Mouse (Mus musculus): ENCODE data around the gene Mpg. TPM values are rescaled to one million over a fixed set of nuclear protein-coding genes. Genes with fewer than 3 reads are reported as not detected.

Mpg gene
- polyA plus RNA-seq, 1 experiment, result 7.5 TPM

DNA sequence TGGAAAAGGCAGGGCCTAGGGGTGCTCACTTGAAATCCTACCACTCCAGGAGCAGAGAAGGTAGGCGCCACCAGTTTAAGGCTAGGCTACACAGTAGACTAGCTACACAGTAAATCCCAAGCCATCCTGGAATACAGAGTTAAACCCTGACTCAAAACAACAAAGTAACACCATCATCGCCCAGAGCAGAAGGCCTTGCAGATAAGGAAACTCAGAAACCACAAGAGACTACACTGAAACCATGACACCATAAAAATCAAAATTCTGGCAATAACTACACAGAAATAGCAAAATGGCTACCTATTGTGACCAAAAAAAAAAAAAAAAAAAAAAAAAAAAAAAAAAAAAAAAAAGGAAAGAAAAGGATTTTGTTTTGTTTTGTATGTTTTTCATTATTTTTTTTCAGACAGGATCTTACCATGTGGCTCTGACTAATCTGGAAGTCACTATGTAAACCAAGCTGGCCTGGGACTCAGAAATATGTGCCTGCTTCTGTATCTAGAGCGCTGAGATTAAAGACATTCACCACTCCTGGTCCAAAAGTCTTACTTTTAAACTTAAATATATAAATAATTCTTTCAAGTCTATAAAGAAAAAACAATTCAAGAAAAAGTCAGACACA lies 38.9 kb downstream of the Mpg start:
- peaks cover 6% of the 10 kb centered on the region; the same call in 1 of the 2 replicates for H3K36me3 ChIP-seq (ENCODE audit: control insufficient read depth, insufficient read depth, low read length)
- no peak overlapping the region for H3K4me3 ChIP-seq (ENCODE audit: low read depth, low read length)
- TF ChIP-seq POLR2A (IDR thresholded peaks at IDR 0.05; ENCODE audit: low read depth, low read length), result no peak
- no peak for TF ChIP-seq CTCF (IDR thresholded peaks at IDR 0.05; ENCODE audit: extremely low read depth, insufficient read length, insufficient replicate concordance, low read depth, low read length)
- no peaks in the 10 kb centered on the region for H3K27me3 ChIP-seq (ENCODE audit: control insufficient read depth, insufficient read depth, low read length)
- WGBS, result 91% methylated on average over 3 of the region's 3 CpGs
- no peak overlapping the region for H3K27ac ChIP-seq (ENCODE audit: insufficient read depth, low read depth, low read length)
- H3K4me1 ChIP-seq (ENCODE audit: control insufficient read depth, insufficient read depth, insufficient read length, low read length), result peaks cover 3% of the 10 kb centered on the region; the same call in 1 of the 2 replicates

DNA sequence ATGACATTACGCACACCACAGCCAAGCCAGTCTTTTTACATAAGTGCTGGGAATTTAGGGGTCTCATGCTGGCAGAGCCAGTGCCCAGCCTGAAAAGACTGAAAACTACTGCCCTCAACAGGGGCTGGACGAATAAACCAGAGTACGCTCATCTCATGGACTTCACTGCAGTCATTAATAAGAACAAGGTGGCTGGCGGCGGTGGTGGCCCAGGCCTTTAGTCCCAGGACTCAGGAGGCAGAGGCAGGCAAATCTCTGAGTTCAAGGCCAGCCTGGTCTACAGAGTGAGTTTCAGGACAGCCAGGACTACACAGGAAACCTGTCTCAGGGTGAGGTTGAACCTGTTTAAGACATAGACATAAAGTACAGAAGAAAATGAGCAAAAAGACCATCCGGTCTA lies 39.9 kb downstream of the Mpg start:
- WGBS, result 95% methylated on average over 6 of the region's 6 CpGs
- no peak overlapping the region for H3K4me3 ChIP-seq (ENCODE audit: low read depth, low read length)
- 0 out of 2 replicates have a peak, but pooled peaks cover 1% of the 10 kb centered on the region for H3K36me3 ChIP-seq (ENCODE audit: control insufficient read depth, insufficient read depth, low read length)
- no peak for TF ChIP-seq POLR2A (IDR thresholded peaks at IDR 0.05; ENCODE audit: low read depth, low read length)
- TF ChIP-seq CTCF (IDR thresholded peaks at IDR 0.05; ENCODE audit: extremely low read depth, insufficient read length, insufficient replicate concordance, low read depth, low read length), result no peak
- H3K4me1 ChIP-seq (ENCODE audit: control insufficient read depth, insufficient read depth, insufficient read length, low read length), result peaks cover 3% of the 10 kb centered on the region; the same call in 1 of the 2 replicates
- H3K27me3 ChIP-seq (ENCODE audit: control insufficient read depth, insufficient read depth, low read length), result no peaks in the 10 kb centered on the region
- no peak overlapping the region for H3K27ac ChIP-seq (ENCODE audit: insufficient read depth, low read depth, low read length)

DNA sequence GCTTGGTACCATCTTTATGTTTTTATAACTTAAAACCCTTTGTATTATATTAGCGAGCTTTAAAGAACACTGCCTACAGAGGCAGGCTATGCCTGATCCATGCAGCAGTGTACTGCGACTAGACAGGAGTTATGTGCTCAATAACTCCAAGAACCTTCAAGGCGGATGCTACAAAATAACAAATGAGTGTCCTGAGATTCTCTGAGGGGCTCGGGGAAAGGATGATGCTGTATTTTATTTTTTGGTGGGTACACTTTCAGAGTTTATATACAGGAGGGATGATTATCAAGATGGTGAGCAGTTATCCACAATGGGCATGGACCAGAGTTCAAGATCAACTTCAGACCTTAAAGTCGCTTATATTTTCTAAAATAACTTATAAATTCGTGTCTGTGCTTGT lies 40.5 kb downstream of the Mpg start:
- Histone ChIP-seq H3K4me1 (ENCODE audit: control insufficient read depth, insufficient read depth, insufficient read length, low read length) (peaks cover 3% of the 10 kb centered on the region; the same call in 1 of the 2 replicates), H3K36me3 (ENCODE audit: control insufficient read depth, insufficient read depth, low read length) (0 out of 2 replicates have a peak, but pooled peaks cover 1% of the 10 kb centered on the region), H3K4me3 (ENCODE audit: low read depth, low read length) (peak overlapping the region; percentile 94), H3K27ac (ENCODE audit: insufficient read depth, low read depth, low read length) (no peak overlapping the region), H3K27me3 (ENCODE audit: control insufficient read depth, insufficient read depth, low read length) (no peaks in the 10 kb centered on the region)
- WGBS, result 15% methylated on average over 6 of the region's 6 CpGs
- TF ChIP-seq POLR2A (IDR thresholded peaks at IDR 0.05; ENCODE audit: low read depth, low read length) (no peak), CTCF (IDR thresholded peaks at IDR 0.05; ENCODE audit: extremely low read depth, insufficient read length, insufficient replicate concordance, low read depth, low read length) (no peak)

DNA sequence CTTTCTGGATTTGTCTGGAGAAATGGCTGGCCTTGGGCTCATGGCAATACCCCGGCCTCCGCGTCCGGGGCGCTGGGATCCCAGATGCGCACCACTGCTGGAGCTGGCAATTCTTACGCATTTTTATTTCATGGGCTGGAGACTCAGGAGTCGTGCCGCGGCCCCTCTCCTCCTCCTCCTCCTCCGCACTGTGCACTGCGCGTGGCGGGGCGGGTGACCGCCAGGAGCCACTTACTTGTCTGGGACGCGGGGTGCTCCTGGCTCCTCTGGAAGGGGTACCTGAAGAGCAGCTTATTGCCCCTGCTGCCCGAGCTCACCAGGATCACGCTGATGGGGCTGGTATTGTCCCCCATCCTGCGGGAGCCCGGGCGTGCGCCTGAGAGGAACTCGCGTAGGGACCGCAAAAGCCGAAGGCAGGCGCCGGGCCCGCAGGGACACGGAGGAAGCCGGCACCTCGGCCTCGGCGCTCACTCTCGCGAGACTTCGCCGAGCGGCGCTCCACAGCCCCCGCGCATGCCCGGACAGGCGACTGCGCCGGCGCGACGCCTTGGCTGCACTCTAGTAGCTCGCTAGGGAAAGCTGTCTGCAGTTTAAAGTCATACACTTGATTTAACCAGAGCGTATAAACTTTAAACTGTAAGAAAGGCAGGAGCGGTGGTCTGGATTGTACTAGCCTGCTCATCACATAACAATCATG lies 41.0 kb downstream of the Mpg start, which contains the start of gene Nprl3:
TSS of gene Nprl3 (minus strand) at position 520 of the 697 bp plus-strand sequence.
- under 1% methylated on average over 54 of the region's 54 CpGs for WGBS
- TF ChIP-seq CTCF (IDR thresholded peaks at IDR 0.05; ENCODE audit: extremely low read depth, insufficient read length, insufficient replicate concordance, low read depth, low read length) (no peak), POLR2A (IDR thresholded peaks at IDR 0.05; ENCODE audit: low read depth, low read length) (peak; percentile 94)

DNA sequence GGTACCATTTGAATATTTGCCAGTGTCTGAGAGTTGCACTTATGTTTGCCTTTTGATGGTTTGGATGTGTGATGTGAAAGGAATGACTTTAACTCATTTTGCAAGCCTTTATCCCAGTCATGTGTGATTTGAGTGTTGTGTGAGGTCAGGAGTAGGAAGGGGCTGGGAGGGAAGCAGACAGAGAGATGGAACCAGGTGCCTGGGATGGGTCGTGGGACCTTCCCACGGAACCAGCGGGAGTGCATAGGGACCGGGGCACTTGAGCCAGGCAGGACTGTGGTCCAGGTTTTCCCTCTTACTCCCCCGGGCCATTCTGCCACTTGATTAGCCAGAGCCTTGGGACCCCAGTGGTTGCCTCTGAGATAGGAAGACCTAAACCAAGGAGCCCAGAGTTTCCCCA lies 41.7 kb downstream of the Mpg start:
- no peaks in the 10 kb centered on the region for H3K27me3 ChIP-seq (ENCODE audit: control insufficient read depth, insufficient read depth, low read length)
- TF ChIP-seq CTCF (IDR thresholded peaks at IDR 0.05; ENCODE audit: extremely low read depth, insufficient read length, insufficient replicate concordance, low read depth, low read length) (no peak), POLR2A (IDR thresholded peaks at IDR 0.05; ENCODE audit: low read depth, low read length) (no peak)
- peaks cover 3% of the 10 kb centered on the region; the same call in 1 of the 2 replicates for H3K4me1 ChIP-seq (ENCODE audit: control insufficient read depth, insufficient read depth, insufficient read length, low read length)
- H3K27ac ChIP-seq (ENCODE audit: insufficient read depth, low read depth, low read length), result no peak overlapping the region
- H3K4me3 ChIP-seq (ENCODE audit: low read depth, low read length), result no peak overlapping the region
- WGBS, result 29% methylated on average over 5 of the region's 5 CpGs
- H3K36me3 ChIP-seq (ENCODE audit: control insufficient read depth, insufficient read depth, low read length), result no peaks in the 10 kb centered on the region

More for the DNA sequence above, 41.0 kb downstream of the Mpg start, which contains the start of gene Nprl3:
- H3K27me3 ChIP-seq (ENCODE audit: control insufficient read depth, insufficient read depth, low read length), result no peaks in the 10 kb centered on the region
- peaks cover 3% of the 10 kb centered on the region; the same call in 1 of the 2 replicates for H3K4me1 ChIP-seq (ENCODE audit: control insufficient read depth, insufficient read depth, insufficient read length, low read length)
- H3K4me3 ChIP-seq (ENCODE audit: low read depth, low read length), result peak within 1 kb of the TSS; percentile 94
- peak within 1 kb of the TSS; percentile 70 for H3K27ac ChIP-seq (ENCODE audit: insufficient read depth, low read depth, low read length)
- 0 out of 2 replicates have a peak, but pooled peaks cover 1% of the 10 kb centered on the region for H3K36me3 ChIP-seq (ENCODE audit: control insufficient read depth, insufficient read depth, low read length)

DNA sequence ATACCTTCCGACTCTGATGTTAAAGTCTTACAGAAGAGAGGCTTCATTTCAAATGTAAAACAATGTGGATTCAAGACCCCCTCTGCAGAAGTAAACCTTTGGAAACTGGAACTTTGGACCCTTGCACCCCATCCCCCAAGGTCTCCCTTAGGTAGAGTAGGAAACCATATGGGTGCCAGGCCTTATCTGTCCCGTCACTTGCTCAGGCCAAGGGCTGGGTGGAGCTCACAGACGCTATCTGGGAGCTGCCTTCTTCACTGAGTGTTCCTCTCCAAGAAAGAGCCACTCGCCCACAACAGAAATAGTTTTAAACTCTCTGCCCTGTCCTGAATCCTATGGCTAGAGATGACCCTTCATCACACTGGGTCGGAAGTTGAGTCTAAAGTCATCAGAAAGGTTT lies 42.6 kb downstream of the Mpg start:
- Histone ChIP-seq H3K36me3 (ENCODE audit: control insufficient read depth, insufficient read depth, low read length) (no peaks in the 10 kb centered on the region), H3K27ac (ENCODE audit: insufficient read depth, low read depth, low read length) (no peak overlapping the region), H3K4me1 (ENCODE audit: control insufficient read depth, insufficient read depth, insufficient read length, low read length) (peaks cover 3% of the 10 kb centered on the region; the same call in 1 of the 2 replicates), H3K27me3 (ENCODE audit: control insufficient read depth, insufficient read depth, low read length) (no peaks in the 10 kb centered on the region), H3K4me3 (ENCODE audit: low read depth, low read length) (no peak overlapping the region)
- WGBS, result 62% methylated on average over 5 of the region's 5 CpGs
- TF ChIP-seq CTCF (IDR thresholded peaks at IDR 0.05; ENCODE audit: extremely low read depth, insufficient read length, insufficient replicate concordance, low read depth, low read length) (no peak), POLR2A (IDR thresholded peaks at IDR 0.05; ENCODE audit: low read depth, low read length) (no peak)

DNA sequence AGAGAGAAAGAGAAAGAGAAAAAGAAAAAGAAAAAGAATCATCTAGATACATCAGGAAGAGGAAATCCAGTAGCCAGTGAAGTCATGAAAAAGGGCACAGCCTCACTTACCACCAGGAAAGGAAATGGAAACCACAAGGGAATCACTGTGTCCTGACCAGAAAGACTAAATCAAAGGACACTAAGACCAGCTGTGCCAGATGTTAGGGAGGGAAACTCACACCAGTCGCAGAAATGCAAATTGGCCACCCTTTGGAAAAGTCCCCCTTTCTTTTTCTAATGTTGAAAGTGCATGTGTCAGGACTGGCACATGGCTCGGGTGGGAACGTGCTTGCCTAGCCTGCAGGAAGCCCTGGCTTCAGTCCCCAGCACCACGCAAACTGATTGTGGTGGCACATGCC lies 44.9 kb downstream of the Mpg start:
- H3K36me3 ChIP-seq (ENCODE audit: control insufficient read depth, insufficient read depth, low read length), result no peaks in the 10 kb centered on the region
- H3K27me3 ChIP-seq (ENCODE audit: control insufficient read depth, insufficient read depth, low read length), result no peaks in the 10 kb centered on the region
- TF ChIP-seq POLR2A (IDR thresholded peaks at IDR 0.05; ENCODE audit: low read depth, low read length), result no peak
- no peak overlapping the region for H3K4me3 ChIP-seq (ENCODE audit: low read depth, low read length)
- WGBS, result 44% methylated on average over 4 of the region's 4 CpGs
- H3K27ac ChIP-seq (ENCODE audit: insufficient read depth, low read depth, low read length), result no peak overlapping the region
- peaks cover 3% of the 10 kb centered on the region; the same call in 1 of the 2 replicates for H3K4me1 ChIP-seq (ENCODE audit: control insufficient read depth, insufficient read depth, insufficient read length, low read length)
